Mouse (Mus musculus): ENCODE measurements around the gene Rhbdf1.

The Rhbdf1 gene

GRCm38 (mm10) chr11:32221951-32222409 is at the start of gene Rhbdf1:
Rhbdf1 (minus strand) TSS chr11:32222300.
- peak in 1 of 2 experiments; percentile 35 for DNase-seq

GRCm38 (mm10) chr11:32271178-32271577 is 49.1 kb upstream of the Rhbdf1 start:
- no peak for DNase-seq

- no peak for DNase-seq
These were observed 46.9 kb upstream of the Rhbdf1 start for GRCm38 (mm10) chr11:32268952-32269351.

- peak in 1 of 2 experiments; percentile 14 for DNase-seq
These were observed 45.9 kb upstream of the Rhbdf1 start for GRCm38 (mm10) chr11:32267964-32268363.

- DNase-seq, result peak; percentile 92 to 93
These were observed 45.2 kb upstream of the Rhbdf1 start, which contains the start of gene Nprl3 for GRCm38 (mm10) chr11:32267188-32267884. Nprl3 (minus strand) TSS chr11:32267707.

- DNase-seq, result no peak
These were observed 44.7 kb upstream of the Rhbdf1 start for GRCm38 (mm10) chr11:32266776-32267175.

GRCm38 (mm10) chr11:32266194-32266593 is 44.1 kb upstream of the Rhbdf1 start:
- no peak for DNase-seq

- DNase-seq, result no peak
These were observed 43.1 kb upstream of the Rhbdf1 start for GRCm38 (mm10) chr11:32265117-32265738.

- DNase-seq, result no peak
These were observed 40.7 kb upstream of the Rhbdf1 start for GRCm38 (mm10) chr11:32262674-32263415.

GRCm38 (mm10) chr11:32256566-32256965 is 34.5 kb upstream of the Rhbdf1 start:
- DNase-seq, result no peak

GRCm38 (mm10) chr11:32256146-32256545 is 34.0 kb upstream of the Rhbdf1 start:
- no peak for DNase-seq

GRCm38 (mm10) chr11:32253121-32253520 is 31.0 kb upstream of the Rhbdf1 start:
- no peak for DNase-seq

GRCm38 (mm10) chr11:32250880-32251763 is 29.0 kb upstream of the Rhbdf1 start:
- no peak for DNase-seq

GRCm38 (mm10) chr11:32248350-32248749 is 26.2 kb upstream of the Rhbdf1 start:
- no peak for DNase-seq

- DNase-seq, result no peak
These were observed 25.0 kb upstream of the Rhbdf1 start for GRCm38 (mm10) chr11:32247068-32247467.

- DNase-seq, result no peak
These were observed 23.5 kb upstream of the Rhbdf1 start for GRCm38 (mm10) chr11:32245614-32246013.

GRCm38 (mm10) chr11:32244617-32245016 is 22.5 kb upstream of the Rhbdf1 start:
- DNase-seq, result no peak

GRCm38 (mm10) chr11:32244064-32244463 is 22.0 kb upstream of the Rhbdf1 start:
- no peak for DNase-seq

GRCm38 (mm10) chr11:32243205-32243955 is 21.3 kb upstream of the Rhbdf1 start:
- DNase-seq, result no peak

- no peak for DNase-seq
These were observed 20.1 kb upstream of the Rhbdf1 start for GRCm38 (mm10) chr11:32242209-32242608.

GRCm38 (mm10) chr11:32241391-32241790 is 19.3 kb upstream of the Rhbdf1 start:
- DNase-seq, result no peak

All from spleen, adult 18-20 months (tissue).